Mouse (Mus musculus): Measurements from ENCODE around the gene Itpripl2. TPM values are rescaled to one million over a fixed set of nuclear protein-coding genes. Genes with fewer than 3 reads are reported as not detected.
A peak's percentile ranks its signal among the peaks of the same experiment; 100 is the strongest.

Itpripl2 gene
- polyA plus RNA-seq, 1 experiment from 2014 or later: 23.7 TPM

DNA sequence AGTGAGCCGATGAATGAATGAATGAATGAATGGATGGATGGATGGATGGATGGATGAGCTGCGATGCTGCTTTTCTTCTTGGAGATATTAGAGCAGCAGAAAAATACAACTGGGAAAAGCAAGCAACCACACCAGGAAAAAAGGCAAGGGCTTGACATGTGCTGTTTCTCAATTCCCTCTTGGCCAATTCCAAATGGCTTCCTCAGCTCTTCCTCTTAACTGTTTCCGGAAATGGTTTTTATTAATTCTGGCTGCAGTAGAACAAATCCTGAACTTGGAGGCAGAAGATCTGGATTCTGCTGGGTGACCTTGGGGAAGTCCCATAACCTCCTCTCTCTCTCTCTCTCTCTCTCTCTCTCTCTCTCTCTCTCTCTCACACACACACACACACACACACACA, 23.7 kb downstream of the Itpripl2 start:
- ChIA-PET POLR2A (no interaction called here), CTCF (no interaction called here)
- DNase-seq (ENCODE audit: low read depth, low spot score) (no peak), ATAC-seq (no peak)
- in situ Hi-C loops (cut with MboI; ENCODE audit: low pct_unique_long_range_greater_than_20kb): no loop called here
- no peaks in the 10 kb centered on the region for H3K27me3 ChIP-seq
- TF ChIP-seq CTCF (IDR thresholded peaks at IDR 0.05): no peak

DNA sequence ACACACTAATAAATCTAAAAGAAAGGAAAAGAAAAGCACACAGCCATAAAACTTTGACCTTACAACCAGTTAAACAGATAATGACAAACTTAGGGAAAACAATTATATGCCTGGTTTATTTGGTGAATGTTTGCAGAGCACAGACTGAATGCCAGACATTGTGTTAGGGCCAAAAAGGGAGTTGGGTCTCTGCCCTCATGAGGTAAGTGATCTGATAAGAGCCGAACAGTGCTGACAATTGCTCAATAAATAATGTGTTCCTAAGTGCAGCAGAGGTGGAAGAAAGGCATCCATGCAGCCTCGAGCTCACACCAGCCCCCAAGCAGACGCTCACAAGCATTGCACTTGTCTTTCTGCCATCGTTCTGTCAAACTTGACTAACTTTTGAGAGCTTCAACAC, 27.3 kb downstream of the Itpripl2 start:
- no peak for DNase-seq (ENCODE audit: low read depth, low spot score)
- no peaks in the 10 kb centered on the region for H3K27me3 ChIP-seq
- ChIA-PET CTCF (interaction anchor here (1.5 to 1.6 kb wide), 2 partner anchors 14 to 15 kb away, joined by 3 to 5 read pairs; no protein-coding TSS in a partner anchor), POLR2A (no interaction called here)
- in situ Hi-C loops (cut with MboI; ENCODE audit: low pct_unique_long_range_greater_than_20kb): loop anchor here (5.0 kb wide), 1 partner anchor 63 kb away; no protein-coding TSS in a partner anchor
- ATAC-seq: peak; percentile 22
- no peak for TF ChIP-seq CTCF (IDR thresholded peaks at IDR 0.05)

DNA sequence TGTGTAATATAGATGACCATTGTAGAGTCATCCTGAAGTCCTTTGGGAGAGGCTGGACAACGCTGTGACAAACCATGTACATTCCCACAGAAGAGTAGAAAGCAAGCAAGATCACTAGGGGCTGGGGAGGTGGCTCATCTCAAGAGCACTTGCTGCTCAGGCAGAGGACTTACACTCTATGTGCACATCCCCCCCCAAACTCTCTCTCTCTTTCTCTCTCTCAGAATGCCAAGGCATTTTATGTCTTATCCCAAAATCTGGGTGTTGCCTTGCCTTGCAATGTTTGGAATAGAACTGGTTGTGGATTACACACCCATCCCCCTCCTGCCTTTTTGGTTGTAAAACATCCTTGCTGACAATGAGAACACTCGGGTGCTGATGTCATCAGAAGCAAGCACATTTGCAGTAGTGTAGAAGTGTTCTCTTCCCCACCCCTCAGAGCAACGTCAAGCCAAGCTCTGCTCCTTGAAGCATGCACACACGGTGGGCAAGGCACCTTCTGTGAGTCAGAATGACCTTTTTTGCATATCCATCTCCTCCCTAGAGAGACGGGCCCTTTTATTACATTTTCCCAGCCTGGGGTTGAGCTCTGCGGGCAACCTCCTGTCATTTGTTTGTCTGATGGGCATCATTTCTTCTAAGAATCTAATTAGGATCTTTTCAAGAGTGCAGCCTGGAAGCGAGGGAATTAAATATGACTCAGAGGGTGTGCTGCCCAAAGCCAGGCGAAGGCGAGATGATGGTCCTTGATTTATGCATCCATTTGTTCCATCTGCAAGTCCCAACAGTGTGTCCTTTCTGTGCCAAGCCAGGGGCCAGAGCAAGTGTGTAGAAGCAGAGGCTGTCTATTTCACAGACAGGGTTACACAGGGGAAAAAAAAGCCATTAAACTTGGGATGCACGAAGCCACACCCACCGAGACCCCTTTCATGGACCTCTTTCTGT, 28.7 kb downstream of the Itpripl2 start:
- ATAC-seq: peak; percentile 73
- in situ Hi-C loops (cut with MboI; ENCODE audit: low pct_unique_long_range_greater_than_20kb): loop anchor here (5.0 kb wide), 1 partner anchor 64 kb away; no protein-coding TSS in a partner anchor
- TF ChIP-seq CTCF (IDR thresholded peaks at IDR 0.05): no peak
- ChIA-PET CTCF (interaction anchor here (1.5 to 1.6 kb wide), 2 partner anchors 14 to 16 kb away, joined by 3 to 5 read pairs; no protein-coding TSS in a partner anchor), POLR2A (interaction anchor here (1.1 kb wide), 1 partner anchor 55 kb away, joined by 3 read pairs; no protein-coding TSS in a partner anchor)
- DNase-seq (ENCODE audit: low read depth, low spot score): no peak
- H3K27me3 ChIP-seq: no peaks in the 10 kb centered on the region

DNA sequence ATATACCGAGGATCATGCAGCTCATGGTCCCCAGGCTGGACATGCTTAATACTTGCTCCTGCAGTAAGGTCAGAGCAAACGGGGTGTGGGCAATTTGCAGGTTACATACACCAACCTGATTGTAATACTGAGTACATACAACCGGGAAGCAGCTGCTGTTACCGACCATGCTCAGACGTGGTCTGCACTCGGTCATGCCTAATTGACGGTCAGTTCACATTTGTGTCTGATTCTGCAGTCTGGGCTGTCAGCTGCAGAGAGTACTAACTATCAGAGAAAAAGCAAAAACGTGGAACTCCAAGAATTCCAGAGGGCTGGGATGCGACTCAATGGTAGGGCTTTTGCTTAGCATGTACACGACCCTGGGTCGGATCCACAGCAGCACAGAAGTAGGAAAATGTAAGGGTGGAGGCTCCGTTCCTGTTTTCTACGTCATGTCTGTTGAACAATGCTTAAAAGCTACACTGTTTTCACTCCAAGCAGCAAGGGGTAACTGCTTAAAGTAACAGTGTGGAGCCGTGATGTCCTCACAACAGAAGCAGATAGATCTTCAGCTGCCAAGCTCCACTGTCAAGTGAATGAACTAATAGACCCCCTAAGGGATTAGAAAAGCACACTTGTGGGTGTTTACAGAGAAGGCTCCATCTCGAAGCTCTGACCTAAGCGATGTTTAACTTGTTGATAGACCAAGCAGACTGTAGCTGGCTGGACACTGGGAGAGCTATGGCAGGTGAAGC, 30.2 kb downstream of the Itpripl2 start:
- in situ Hi-C loops (cut with MboI; ENCODE audit: low pct_unique_long_range_greater_than_20kb): loop anchor here (5.0 kb wide), 1 partner anchor 66 kb away; no protein-coding TSS in a partner anchor
- TF ChIP-seq CTCF (IDR thresholded peaks at IDR 0.05): no peak
- DNase-seq (ENCODE audit: low read depth, low spot score): no peak
- CTCF ChIA-PET: interaction anchor here (0.8 to 1.8 kb wide), 5 partner anchors 11 to 158 kb away, joined by 3 to 4 read pairs (median 3); partner anchors contain the start of gene Syt17
- no peak for ATAC-seq
- no peaks in the 10 kb centered on the region for H3K27me3 ChIP-seq
- POLR2A ChIA-PET: interaction anchor here (0.6 kb wide), 1 partner anchor 213 kb away, joined by 3 read pairs; no protein-coding TSS in a partner anchor

DNA sequence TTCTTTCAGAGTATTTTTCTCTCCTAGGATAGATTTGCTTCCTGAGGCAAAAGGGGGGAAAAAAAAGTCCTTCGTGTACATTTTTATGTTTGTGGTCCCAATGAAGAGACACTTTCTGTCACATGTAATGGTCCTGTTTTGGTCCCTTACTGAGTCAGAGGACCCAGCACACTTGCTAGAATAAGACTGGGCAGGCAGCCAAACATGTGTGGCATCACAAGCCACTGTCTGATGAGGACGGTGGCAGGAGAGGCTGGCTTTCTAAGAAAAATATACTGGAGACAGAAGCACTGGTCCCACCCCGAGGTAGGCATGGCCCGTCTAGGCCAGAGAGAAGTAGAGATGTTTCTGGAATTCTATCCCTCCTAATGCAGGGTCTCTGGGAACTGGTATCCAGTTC, 38.1 kb downstream of the Itpripl2 start:
- no peaks in the 10 kb centered on the region for H3K27me3 ChIP-seq
- in situ Hi-C loops (cut with MboI; ENCODE audit: low pct_unique_long_range_greater_than_20kb): no loop called here
- DNase-seq (ENCODE audit: low read depth, low spot score): no peak
- CTCF ChIA-PET: no interaction called here
- POLR2A ChIA-PET: no interaction called here
- TF ChIP-seq CTCF (IDR thresholded peaks at IDR 0.05): no peak
- no peak for ATAC-seq

DNA sequence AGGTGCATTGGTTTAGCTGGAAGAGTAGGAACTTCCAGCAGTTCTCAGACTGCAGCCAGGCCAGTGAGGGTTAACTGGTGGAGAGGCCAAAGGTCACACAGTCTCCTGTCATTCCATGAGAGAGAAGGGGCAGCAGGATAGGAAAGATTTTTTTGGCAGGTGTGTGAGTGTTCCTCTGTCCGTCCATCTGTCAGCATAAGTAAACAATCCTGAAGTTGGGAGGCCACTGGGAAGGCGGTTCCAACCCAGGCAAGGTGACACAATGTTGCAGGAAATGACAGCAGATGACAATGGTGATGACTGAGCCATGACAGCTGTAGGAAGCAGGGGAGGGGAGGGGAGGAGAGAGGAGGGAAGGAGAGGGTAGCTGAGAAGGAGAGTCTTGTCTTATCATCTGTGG, 38.8 kb downstream of the Itpripl2 start:
- TF ChIP-seq CTCF (IDR thresholded peaks at IDR 0.05): no peak
- ATAC-seq (no peak), DNase-seq (ENCODE audit: low read depth, low spot score) (no peak)
- no peaks in the 10 kb centered on the region for H3K27me3 ChIP-seq
- CTCF ChIA-PET: interaction anchor here (1.0 kb wide), 1 partner anchor 66 kb away, joined by 3 read pairs; no protein-coding TSS in a partner anchor
- in situ Hi-C loops (cut with MboI; ENCODE audit: low pct_unique_long_range_greater_than_20kb): no loop called here
- POLR2A ChIA-PET: no interaction called here

DNA sequence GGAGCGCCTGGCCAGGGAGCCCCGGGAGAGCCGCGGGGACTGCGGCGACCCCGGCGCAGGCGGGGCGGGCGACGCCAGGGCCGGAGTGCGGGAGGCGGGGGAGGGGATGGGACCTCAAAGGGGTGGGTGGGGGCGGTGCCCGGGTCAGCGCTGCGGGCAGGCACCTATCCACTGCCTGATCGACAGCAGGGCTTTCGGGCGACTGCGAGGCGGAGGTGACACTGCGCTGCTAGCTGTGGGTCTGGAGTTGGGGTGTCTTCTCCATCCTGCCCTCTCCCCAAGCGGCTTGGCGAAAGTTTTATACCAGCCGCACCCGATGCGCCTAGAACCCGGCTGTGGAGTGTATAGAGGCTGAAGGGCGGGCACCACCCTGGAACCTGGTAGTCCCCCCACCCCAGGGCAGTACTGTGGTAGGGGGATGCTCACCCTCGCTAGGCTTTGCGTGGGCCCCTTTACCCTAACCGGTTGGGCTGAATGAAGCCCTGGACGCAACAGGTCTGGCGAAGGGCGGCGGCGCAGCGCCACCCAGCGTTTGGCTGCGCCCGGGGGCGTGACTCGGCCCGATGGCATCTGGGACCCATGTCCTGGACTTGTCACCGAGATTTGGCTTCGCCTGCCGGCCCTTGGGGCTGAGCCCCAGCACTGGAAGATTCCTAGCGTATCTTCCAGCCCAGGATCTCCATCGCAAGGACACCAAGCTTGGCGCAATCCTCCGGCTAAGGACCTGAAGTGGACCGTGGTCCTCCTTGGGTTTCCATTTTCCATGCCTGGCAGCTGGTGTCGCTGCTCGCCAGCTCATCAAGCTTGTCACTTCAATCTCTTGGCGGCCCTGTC, 43.4 kb downstream of the Itpripl2 start, which contains the start of gene Syt17:
Gene Syt17 (minus strand): TSS at position 89 of the 834 bp plus-strand sequence.
- in situ Hi-C loops (cut with MboI; ENCODE audit: low pct_unique_long_range_greater_than_20kb): loop anchor here (5.0 kb wide), 1 partner anchor 244 kb away; no protein-coding TSS in a partner anchor
- TF ChIP-seq CTCF (IDR thresholded peaks at IDR 0.05): peak; percentile 99
- ATAC-seq: peak; percentile 86
- CTCF ChIA-PET: interaction anchor here (0.7 to 2.4 kb wide), 24 partner anchors 10 to 305 kb away, joined by 3 to 24 read pairs (median 3); partner anchors contain the start of gene Tmc5
- POLR2A ChIA-PET: interaction anchor here (1.2 to 1.7 kb wide), 3 partner anchors 47 to 85 kb away, joined by 3 to 5 read pairs (median 4); partner anchors contain the start of gene Coq7
- no peaks in the 10 kb centered on the region for H3K27me3 ChIP-seq
- DNase-seq (ENCODE audit: low read depth, low spot score): no peak

DNA sequence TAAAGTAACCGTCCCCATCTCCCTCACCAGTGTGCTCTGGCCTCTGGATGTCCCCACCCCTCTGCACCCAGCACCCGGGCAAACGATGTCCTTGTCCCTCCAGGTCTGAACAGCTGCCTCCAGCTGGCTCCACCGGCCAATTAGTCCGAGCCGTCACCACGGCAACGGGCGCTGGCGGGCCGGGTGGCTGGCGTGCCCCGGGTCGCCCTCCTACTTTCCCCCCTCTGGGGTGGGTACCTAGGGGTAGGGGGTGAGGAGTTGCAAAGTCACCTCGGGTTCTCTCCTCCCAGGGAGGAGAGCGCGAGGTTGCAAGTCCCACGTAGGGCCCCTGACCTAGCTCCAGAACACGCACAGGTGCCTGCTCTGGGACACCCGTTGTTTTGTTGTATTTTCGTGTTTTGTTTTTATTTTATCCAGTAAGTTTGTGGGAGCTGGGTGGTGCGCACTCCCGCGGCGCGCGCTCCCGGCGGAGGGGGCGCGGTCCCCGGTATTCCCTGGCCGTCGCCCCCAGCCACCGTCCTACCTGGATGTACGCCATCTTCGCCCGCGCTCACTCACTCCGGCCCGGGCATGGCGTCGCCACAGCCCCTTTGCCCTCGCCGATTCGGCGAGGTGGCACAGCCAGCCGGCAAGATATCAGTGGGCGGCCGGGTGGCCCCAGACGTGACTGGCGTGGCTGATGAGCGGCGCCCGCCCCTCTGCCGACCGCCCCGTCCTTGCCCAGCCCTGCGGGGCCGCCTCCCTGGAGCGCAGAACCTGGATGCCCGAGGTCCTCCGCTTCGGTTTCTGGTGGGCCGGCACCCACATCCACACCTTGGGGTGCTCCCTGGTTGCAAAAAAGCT, 44.3 kb downstream of the Itpripl2 start:
- ChIA-PET POLR2A (interaction anchor here (0.6 to 1.7 kb wide), 8 partner anchors 30 to 241 kb away, joined by 3 to 6 read pairs (median 3); partner anchors contain the start of genes Coq7 and Itpripl2), CTCF (interaction anchor here (1.3 to 2.4 kb wide), 8 partner anchors 9 to 143 kb away, joined by 3 to 24 read pairs (median 8); no protein-coding TSS in a partner anchor)
- ATAC-seq: peak; percentile 49
- TF ChIP-seq CTCF (IDR thresholded peaks at IDR 0.05): no peak
- no peak for DNase-seq (ENCODE audit: low read depth, low spot score)
- H3K27me3 ChIP-seq: no peaks in the 10 kb centered on the region
- in situ Hi-C loops (cut with MboI; ENCODE audit: low pct_unique_long_range_greater_than_20kb): loop anchor here (5.0 kb wide), 1 partner anchor 245 kb away; no protein-coding TSS in a partner anchor
